Mouse (Mus musculus) cerebellum, adult 2 months (tissue): Measurements from ENCODE around the gene Svep1.

Experiments used
- CTCF ChIP-seq: fragments of 200-500 bp; IDR thresholded peaks from 2 replicates; pipeline ENCODE4 v1.5.1; 2011; ENCODE audit warnings: low read depth, mild to moderate bottlenecking, control low read depth, low read length, moderate library complexity, borderline replicate concordance; ENCODE audit not compliant: insufficient read depth
- POLR2A ChIP-seq: fragments of 200-500 bp; IDR thresholded peaks from 2 replicates; pipeline ENCODE4 v1.6.1; 2011; ENCODE audit warnings: low read length, control low read depth, borderline replicate concordance; ENCODE audit not compliant: insufficient read depth

- TF ChIP-seq POLR2A = no peak
- no peak for TF ChIP-seq CTCF
Observed at GRCm38 (mm10) chr4:58197230-58197629, 9.4 kb downstream of the Svep1 start.
